Mouse (Mus musculus) MEL (cell line): ENCODE data around the gene 4930404N11Rik.

Experiments
- CTCF ChIP-seq, 3 experiments: IDR thresholded peaks in 2 of 3; conservative IDR thresholded peaks in 1 of 3; 2 replicates each; pipeline ENCODE4 v1.5.1; 2011 to 2012; ENCODE audit warnings: low read length in 3 of 3, low read depth in 2 of 3, mild to moderate bottlenecking in 2 of 3, improper control_type of control experiment in 1 of 3, inconsistent platforms in 1 of 3, mixed read lengths in 1 of 3, moderate library complexity in 1 of 3; ENCODE audit not compliant: control insufficient read depth in 1 of 3, insufficient read depth in 1 of 3, poor library complexity in 1 of 3, severe bottlenecking in 1 of 3
- ELF1 ChIP-seq: IDR thresholded peaks from 2 replicates; pipeline ENCODE4 v1.6.1; 2014; ENCODE audit warnings: low read depth, mild to moderate bottlenecking, inconsistent platforms, low read length, improper control_type of control experiment, moderate library complexity
- EP300 ChIP-seq, 2 experiments: IDR thresholded peaks; 2 replicates each; pipeline ENCODE4 v1.6.1; 2011; ENCODE audit warnings: improper control_type of control experiment in 2 of 2, low read length in 2 of 2, low read depth in 1 of 2, mild to moderate bottlenecking in 1 of 2
- ETS1 ChIP-seq: IDR thresholded peaks from 2 replicates; pipeline ENCODE4 v1.6.1; 2012; ENCODE audit warnings: low read depth, mild to moderate bottlenecking, inconsistent platforms, low read length, improper control_type of control experiment, moderate library complexity
- GATA1 ChIP-seq: IDR thresholded peaks from 2 replicates; pipeline ENCODE4 v1.6.1; 2011; ENCODE audit warnings: low read depth, low read length, improper control_type of control experiment
- MAFK ChIP-seq: IDR thresholded peaks from 2 replicates; pipeline ENCODE4 v1.6.1; 2011; ENCODE audit warnings: low read depth, mild to moderate bottlenecking, low read length, improper control_type of control experiment, borderline replicate concordance
- MAX ChIP-seq: IDR thresholded peaks from 2 replicates; pipeline ENCODE4 v1.6.1; 2011; ENCODE audit warnings: low read length, improper control_type of control experiment
- MAZ ChIP-seq: IDR thresholded peaks from 2 replicates; pipeline ENCODE4 v1.6.1; 2012; ENCODE audit warnings: low read depth, mild to moderate bottlenecking, inconsistent platforms, low read length, improper control_type of control experiment
- MYC ChIP-seq: IDR thresholded peaks from 2 replicates; pipeline ENCODE4 v1.6.1; 2011; ENCODE audit warnings: low read depth, mild to moderate bottlenecking, low read length, improper control_type of control experiment, moderate library complexity
- NRF1 ChIP-seq: IDR thresholded peaks from 2 replicates; pipeline ENCODE4 v1.6.1; 2014; ENCODE audit warnings: low read depth, mild to moderate bottlenecking, inconsistent platforms, low read length, improper control_type of control experiment, moderate library complexity; ENCODE audit not compliant: poor library complexity, insufficient read depth, severe bottlenecking
- POLR2A ChIP-seq, 2 experiments: IDR thresholded peaks; 2 replicates each; pipeline ENCODE4 v1.6.1; 2011 to 2012; ENCODE audit warnings: low read length in 2 of 2, mild to moderate bottlenecking in 2 of 2, control low read depth in 1 of 2, improper control_type of control experiment in 1 of 2, low read depth in 1 of 2, moderate library complexity in 1 of 2; ENCODE audit not compliant: control insufficient read depth in 1 of 2, insufficient read depth in 1 of 2, poor library complexity in 1 of 2
- ZNF384 ChIP-seq: IDR thresholded peaks from 2 replicates; pipeline ENCODE4 v1.6.1; 2012; ENCODE audit warnings: low read depth, mild to moderate bottlenecking, inconsistent platforms, low read length, improper control_type of control experiment

DNA sequence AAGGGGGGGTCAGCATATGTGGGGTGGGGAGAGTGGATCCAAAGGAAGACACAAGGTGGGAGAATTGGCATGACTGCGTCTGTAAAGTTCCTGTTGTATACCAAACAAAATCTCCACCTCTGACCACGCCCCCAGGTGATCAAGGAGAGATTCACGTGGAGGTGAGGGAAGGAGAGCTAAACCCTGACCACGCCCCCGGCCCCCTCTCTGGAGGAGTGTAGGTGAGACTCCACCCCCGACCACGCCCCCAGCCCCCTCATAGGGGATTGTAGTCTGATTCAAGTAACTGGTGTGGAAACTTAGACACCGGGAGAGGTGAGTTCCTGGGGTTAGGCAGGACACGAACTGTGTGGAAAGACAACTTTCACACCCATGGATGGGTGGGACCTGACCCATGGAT is 38.5 kb upstream of the 4930404N11Rik start:
- TF ChIP-seq GATA1 (no peak), EP300 (IDR thresholded peaks at IDR 0.05; ENCODE audit: low read depth in 1 of 2, low read length in 2 of 2) (no peak), POLR2A (IDR thresholded peaks at IDR 0.05; ENCODE audit: control insufficient read depth in 1 of 2, insufficient read depth in 1 of 2, low read depth in 1 of 2, low read length in 2 of 2, poor library complexity in 1 of 2) (no peak), ETS1 (no peak), CTCF (IDR thresholded peaks at IDR 0.05 in 2 of 3, conservative IDR thresholded peaks at IDR 0.05 in 1 of 3; ENCODE audit: control insufficient read depth in 1 of 3, insufficient read depth in 1 of 3, low read depth in 2 of 3, low read length in 3 of 3, poor library complexity in 1 of 3, severe bottlenecking in 1 of 3) (no peak), ELF1 (no peak), ZNF384 (no peak), MYC (no peak), MAFK (no peak), NRF1 (no peak), MAZ (no peak), MAX (no peak)
